Mouse (Mus musculus) kidney, adult 2 months (tissue): ENCODE results near the gene Rapgef4. TPM values are rescaled to one million over a fixed set of nuclear protein-coding genes. Genes with fewer than 3 reads are reported as not detected.

ENCODE experiments used
- DNase-seq: peaks from one replicate; pipeline ENCODE4 v3.0.0; 2021
- H3K27ac ChIP-seq: fragments of 200-500 bp; 2 replicates; pipeline ENCODE4 v1.5.1; 2012; ENCODE audit warnings: low read depth, low read length, control low read depth, inconsistent platforms; ENCODE audit not compliant: insufficient read depth
- H3K27me3 ChIP-seq: fragments of 200-500 bp; replicated peaks from 2 replicates; pipeline ENCODE4 v1.6.1; 2012; ENCODE audit warnings: mild to moderate bottlenecking, moderate library complexity, low read length, inconsistent platforms; ENCODE audit not compliant: control insufficient read depth, insufficient read depth
- H3K36me3 ChIP-seq: fragments of 200-500 bp; 2 replicates; pipeline ENCODE4 v1.6.1; 2012; ENCODE audit warnings: mild to moderate bottlenecking, moderate library complexity, low read length, inconsistent platforms; ENCODE audit not compliant: control insufficient read depth, insufficient read depth
- H3K4me1 ChIP-seq: fragments of 200-500 bp; 2 replicates; pipeline ENCODE4 v1.6.1; 2011; ENCODE audit warnings: low read length; ENCODE audit not compliant: control insufficient read depth, insufficient read depth
- H3K4me3 ChIP-seq: fragments of 200-500 bp; 2 replicates; pipeline ENCODE4 v1.5.1; 2011; ENCODE audit warnings: mild to moderate bottlenecking, low read depth, low read length, control low read depth; ENCODE audit not compliant: insufficient read depth
- CTCF ChIP-seq: fragments of 200-500 bp; conservative IDR thresholded peaks from 2 replicates; pipeline ENCODE4 v1.5.1; 2011; ENCODE audit warnings: low read depth, mild to moderate bottlenecking, control low read depth, low read length, moderate library complexity, mixed read lengths; ENCODE audit not compliant: insufficient read depth, insufficient read length
- POLR2A ChIP-seq: fragments of 200-500 bp; IDR thresholded peaks from one replicate; pipeline ENCODE4 v1.6.1; 2011; ENCODE audit warnings: low read depth, low read length, control low read depth
- WGBS: fragments of 180-500 bp; shearing (Covaris S2); methylation state at CpG from one replicate; pipeline ENCODE4 v1.1.7; 2018; 5-methylcytosine and 5-hydroxymethylcytosine counted together
- polyA plus RNA-seq: library from polyadenylated mRNA; depleted of rRNA; stranded (reverse); fragments of >200 nt; gene quantifications from 2 replicates; pipeline ENCODE4 v1.2.3, GENCODE M21; 2012

The Rapgef4 gene
- polyA plus RNA-seq, 1 experiment: 6.2 TPM

- no peaks in the 10 kb centered on the region for H3K36me3 ChIP-seq
- WGBS: 72% methylated on average over 5 of the region's 5 CpGs
- no peak for TF ChIP-seq CTCF
- no peak for TF ChIP-seq POLR2A
- H3K27me3 ChIP-seq: no peaks in the 10 kb centered on the region
- no peaks in the 10 kb centered on the region for H3K4me1 ChIP-seq
- no peak overlapping the region for H3K27ac ChIP-seq
- H3K4me3 ChIP-seq: no peak overlapping the region
- no peak for DNase-seq
Measured at GRCm38 (mm10) chr2:71967855-71968254, 13.2 kb upstream of the Rapgef4 start.

GRCm38 (mm10) chr2:71973646-71974045 is 7.4 kb upstream of the Rapgef4 start:
- TF ChIP-seq CTCF (no peak), POLR2A (no peak)
- Histone ChIP-seq H3K4me3 (no peak overlapping the region), H3K27ac (no peak overlapping the region), H3K36me3 (no peaks in the 10 kb centered on the region), H3K4me1 (no peaks in the 10 kb centered on the region), H3K27me3 (no peaks in the 10 kb centered on the region)
- WGBS: 56% methylated on average over 3 of the region's 3 CpGs
- no peak for DNase-seq

- no peak overlapping the region for H3K27ac ChIP-seq
- TF ChIP-seq CTCF (no peak), POLR2A (no peak)
- H3K4me3 ChIP-seq: no peak overlapping the region
- no peaks in the 10 kb centered on the region for H3K4me1 ChIP-seq
- H3K36me3 ChIP-seq: no peaks in the 10 kb centered on the region
- no peak for DNase-seq
- WGBS: 80% methylated on average over 11 of the region's 11 CpGs
- H3K27me3 ChIP-seq: no peaks in the 10 kb centered on the region
Measured at GRCm38 (mm10) chr2:71974143-71974846, 6.7 kb upstream of the Rapgef4 start.

- Histone ChIP-seq H3K36me3 (no peaks in the 10 kb centered on the region), H3K4me3 (no peak overlapping the region), H3K4me1 (no peaks in the 10 kb centered on the region), H3K27ac (no peak overlapping the region), H3K27me3 (no peaks in the 10 kb centered on the region)
- WGBS: 87% methylated on average over 7 of the region's 7 CpGs
- TF ChIP-seq CTCF (no peak), POLR2A (no peak)
- DNase-seq: no peak
Measured at GRCm38 (mm10) chr2:71979981-71980380, 1.1 kb upstream of the Rapgef4 start.

- Histone ChIP-seq H3K4me1 (no peaks in the 10 kb centered on the region), H3K27me3 (no peaks in the 10 kb centered on the region), H3K27ac (no peak overlapping the region), H3K4me3 (peak overlapping the region; percentile 25; the same call in 1 of the 2 replicates), H3K36me3 (no peaks in the 10 kb centered on the region)
- WGBS: 21% methylated on average over 24 of the region's 24 CpGs
- no peak for DNase-seq
- TF ChIP-seq CTCF: no peak
- TF ChIP-seq POLR2A: no peak
Measured at GRCm38 (mm10) chr2:71981343-71981851, 357 bp downstream of the Rapgef4 start.

- DNase-seq: no peak
- 59% methylated on average over 6 of the region's 6 CpGs for WGBS
- H3K27ac ChIP-seq: no peak overlapping the region
- H3K27me3 ChIP-seq: no peaks in the 10 kb centered on the region
- H3K36me3 ChIP-seq: no peaks in the 10 kb centered on the region
- TF ChIP-seq CTCF (no peak), POLR2A (no peak)
- H3K4me3 ChIP-seq: no peak overlapping the region
- H3K4me1 ChIP-seq: no peaks in the 10 kb centered on the region
Measured at GRCm38 (mm10) chr2:71981896-71982295, 856 bp downstream of the Rapgef4 start.

GRCm38 (mm10) chr2:71982868-71983597 is 2.0 kb downstream of the Rapgef4 start:
- 51% methylated on average over 10 of the region's 10 CpGs for WGBS

More at GRCm38 (mm10) chr2:71982868-71983597, 2.0 kb downstream of the Rapgef4 start:
- Histone ChIP-seq H3K4me1 (no peaks in the 10 kb centered on the region), H3K4me3 (no peak overlapping the region), H3K27me3 (no peaks in the 10 kb centered on the region), H3K27ac (no peak overlapping the region), H3K36me3 (no peaks in the 10 kb centered on the region)
- no peak for DNase-seq
- TF ChIP-seq POLR2A (no peak), CTCF (no peak)
